Mouse (Mus musculus) stomach, postnatal 0 days (tissue): ENCODE data around the gene Map3k14. TPM values are rescaled to one million over a fixed set of nuclear protein-coding genes. Genes with fewer than 3 reads are reported as not detected.
"Not testable (repeated sequence)": the region's sequence is repeated elsewhere in the genome, so short reads cannot be mapped to it uniquely, and the experiment has no call there.

Experiments used
- ATAC-seq: fragments of 200-750 bp; cut with Nextera tagmentation; 2 replicates; pipeline ENCODE4 v1.8.0; 2017; ENCODE audit not compliant: low FRiP score, low TSS enrichment
- DNase-seq: peaks from one replicate; pipeline ENCODE4 v3.0.0-alpha.2; 2016; ENCODE audit warnings: low spot score
- H3K27ac ChIP-seq: fragments of 300-500 bp; sonication (generic); replicated peaks from 2 replicates; pipeline ENCODE4 v1.5.1; 2014; ENCODE audit warnings: mild to moderate bottlenecking, control low read depth
- H3K27me3 ChIP-seq: fragments of 300-500 bp; sonication (generic); 2 replicates; pipeline ENCODE4 v1.6.1; 2014; ENCODE audit warnings: low read length; ENCODE audit not compliant: control insufficient read depth, insufficient read depth
- H3K36me3 ChIP-seq: fragments of 300-500 bp; sonication (generic); 2 replicates; pipeline ENCODE4 v1.6.1; 2014; ENCODE audit warnings: low read length, mixed read lengths; ENCODE audit not compliant: control insufficient read depth, insufficient read depth
- H3K4me1 ChIP-seq: fragments of 300-500 bp; sonication (generic); replicated peaks from 2 replicates; pipeline ENCODE4 v1.6.1; 2014; ENCODE audit warnings: antibody characterized with exemption; ENCODE audit not compliant: control insufficient read depth, insufficient read depth
- H3K4me2 ChIP-seq: fragments of 300-500 bp; sonication (generic); replicated peaks from 2 replicates; pipeline ENCODE4 v1.6.1; 2014; ENCODE audit warnings: low read depth, mild to moderate bottlenecking, control low read depth, moderate library complexity
- H3K4me3 ChIP-seq: fragments of 300-500 bp; sonication (generic); 2 replicates; pipeline ENCODE4 v1.5.1; 2014; ENCODE audit warnings: low read depth, low read length, control low read depth
- H3K9ac ChIP-seq: fragments of 300-500 bp; sonication (generic); 2 replicates; pipeline ENCODE4 v1.6.1; 2014; ENCODE audit warnings: mild to moderate bottlenecking, low read length, control low read depth, mixed read lengths
- H3K9me3 ChIP-seq: fragments of 300-500 bp; sonication (generic); 2 replicates; pipeline ENCODE4 v1.6.1; 2016; ENCODE audit warnings: low read length; ENCODE audit not compliant: control insufficient read depth
- CTCF ChIP-seq: IDR thresholded peaks from 2 replicates; pipeline ENCODE4 v1.5.1; 2016; ENCODE audit warnings: antibody characterized with exemption, low read depth, mild to moderate bottlenecking, moderate library complexity
- EP300 ChIP-seq: optimal IDR thresholded peaks from 2 replicates; pipeline ENCODE3; 2016; ENCODE audit warnings: antibody characterized with exemption
- WGBS: fragments of 180-500 bp; shearing (Covaris S2); extraction: QIAGEN DNeasy Blood & Tissue Kit; methylation state at CpG from one replicate; pipeline ENCODE4 v1.1.7; 2014; 5-methylcytosine and 5-hydroxymethylcytosine counted together
- polyA plus RNA-seq: library from polyadenylated mRNA; unstranded; fragments of >200 nt; fragmentation: Nextera tagmentation; extraction: Ambion mirVana; gene quantifications from 2 replicates; pipeline ENCODE4 v1.2.1, GENCODE M21; 2015

Map3k14 gene
- polyA plus RNA-seq, 1 experiment from 2014 or later = 1.6 TPM

DNA sequence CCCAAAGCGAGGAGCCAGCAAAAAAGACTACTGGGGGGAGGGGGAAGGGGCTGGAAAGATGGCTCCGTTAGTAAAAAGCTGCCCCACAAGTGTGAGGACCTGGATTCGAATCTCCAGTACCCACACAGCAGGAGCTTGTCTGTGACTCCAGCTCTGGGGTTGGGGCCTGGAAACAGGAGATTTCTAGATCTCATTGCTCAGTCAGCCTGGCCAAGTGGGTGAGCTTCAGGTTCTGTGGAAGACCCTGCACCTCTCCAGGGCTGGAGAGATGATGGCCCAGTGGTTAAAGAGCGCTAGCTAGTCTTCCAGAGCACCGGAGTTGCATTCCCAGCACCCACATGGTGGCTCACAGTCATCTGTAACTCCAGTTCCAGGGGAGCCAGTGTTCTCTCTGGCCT, 25.6 kb upstream of the Map3k14 start:
- Histone ChIP-seq H3K9ac (no peak overlapping the region), H3K27me3 (no peaks in the 10 kb centered on the region), H3K27ac (no peak overlapping the region), H3K4me2 (no peak overlapping the region), H3K4me1 (no peaks in the 10 kb centered on the region; the same call in 1 of the 2 replicates), H3K36me3 (no peaks in the 10 kb centered on the region), H3K9me3 (no peaks in the 10 kb centered on the region), H3K4me3 (no peak overlapping the region)
- no peak for ATAC-seq
- TF ChIP-seq CTCF (no peak), EP300 (no peak)
- 63% methylated on average over 5 of the region's 5 CpGs for WGBS
- no peak for DNase-seq

DNA sequence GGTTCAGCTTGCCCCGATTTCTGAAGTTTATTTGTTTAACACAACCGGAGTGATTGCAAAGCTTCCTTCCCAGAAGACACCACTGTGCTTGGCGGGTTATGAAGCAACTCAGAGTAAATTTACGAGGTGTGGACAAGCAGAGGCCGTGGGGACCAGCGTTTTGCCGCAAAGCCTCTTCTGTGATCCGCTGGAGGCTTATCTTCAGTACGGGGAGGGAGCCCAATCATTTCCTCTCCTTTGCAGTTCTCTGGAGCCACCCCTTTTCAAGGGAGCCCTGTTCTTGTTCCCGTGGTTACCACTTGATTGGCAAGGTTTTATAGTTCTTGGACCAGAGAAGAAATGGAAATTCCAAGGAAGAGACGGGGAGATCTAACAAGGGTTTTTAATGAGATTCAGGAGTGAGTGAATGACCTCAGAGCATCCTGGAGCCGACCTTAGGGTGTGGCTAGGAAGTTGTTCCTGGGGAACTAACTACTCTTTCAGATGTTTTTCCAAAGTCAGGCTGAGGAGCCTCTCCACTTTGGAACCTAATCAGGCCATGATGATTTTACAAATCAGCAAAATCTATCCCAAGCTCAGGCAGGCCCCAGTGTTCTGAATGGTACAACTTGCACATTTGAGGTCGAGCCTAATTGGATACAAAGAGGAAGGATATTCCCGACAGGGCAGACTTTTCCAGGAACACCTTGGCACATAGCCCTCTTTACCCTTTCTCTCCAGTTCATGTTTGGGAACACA, 25.0 kb upstream of the Map3k14 start:
- H3K9me3 ChIP-seq = no peaks in the 10 kb centered on the region
- no peak overlapping the region for H3K4me3 ChIP-seq
- no peak overlapping the region for H3K4me2 ChIP-seq
- H3K4me1 ChIP-seq = no peaks in the 10 kb centered on the region; the same call in 1 of the 2 replicates
- no peak for TF ChIP-seq CTCF
- no peak for TF ChIP-seq EP300
- ATAC-seq (peak; percentile 29; the same call in 1 of the 2 replicates), DNase-seq (peak; percentile 23)
- H3K27me3 ChIP-seq = no peaks in the 10 kb centered on the region
- H3K9ac ChIP-seq = no peak overlapping the region; the same call in 1 of the 2 replicates
- H3K27ac ChIP-seq = peak overlapping the region; percentile 49; the same call in 1 of the 2 replicates
- no peaks in the 10 kb centered on the region for H3K36me3 ChIP-seq
- WGBS = 8% methylated on average over 14 of the region's 14 CpGs

DNA sequence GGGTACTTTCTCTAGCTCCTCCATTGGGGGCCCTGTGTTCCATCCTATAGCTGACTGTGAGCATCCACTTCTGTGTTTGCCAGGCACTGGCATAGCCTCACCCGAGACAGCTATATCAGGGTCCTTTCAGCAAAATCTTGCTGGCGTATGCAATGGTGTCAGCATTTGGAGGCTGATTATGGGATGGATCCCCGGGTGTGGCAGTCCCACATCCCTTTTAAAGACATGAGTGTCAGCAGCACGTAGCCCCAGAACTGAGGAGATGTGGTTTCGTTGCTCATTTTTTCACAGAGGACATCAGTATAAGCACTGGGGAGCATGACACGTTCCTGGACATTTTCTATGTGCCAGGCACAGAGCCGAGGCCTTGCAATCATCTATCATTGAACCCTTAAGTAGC, 23.6 kb upstream of the Map3k14 start:
- H3K4me2 ChIP-seq, H3K4me1 ChIP-seq, H3K9me3 ChIP-seq, DNase-seq, H3K9ac ChIP-seq, H3K36me3 ChIP-seq, H3K27me3 ChIP-seq, ATAC-seq, H3K27ac ChIP-seq, H3K4me3 ChIP-seq: not testable (repeated sequence)
- 82% methylated on average over 7 of the region's 7 CpGs for WGBS

DNA sequence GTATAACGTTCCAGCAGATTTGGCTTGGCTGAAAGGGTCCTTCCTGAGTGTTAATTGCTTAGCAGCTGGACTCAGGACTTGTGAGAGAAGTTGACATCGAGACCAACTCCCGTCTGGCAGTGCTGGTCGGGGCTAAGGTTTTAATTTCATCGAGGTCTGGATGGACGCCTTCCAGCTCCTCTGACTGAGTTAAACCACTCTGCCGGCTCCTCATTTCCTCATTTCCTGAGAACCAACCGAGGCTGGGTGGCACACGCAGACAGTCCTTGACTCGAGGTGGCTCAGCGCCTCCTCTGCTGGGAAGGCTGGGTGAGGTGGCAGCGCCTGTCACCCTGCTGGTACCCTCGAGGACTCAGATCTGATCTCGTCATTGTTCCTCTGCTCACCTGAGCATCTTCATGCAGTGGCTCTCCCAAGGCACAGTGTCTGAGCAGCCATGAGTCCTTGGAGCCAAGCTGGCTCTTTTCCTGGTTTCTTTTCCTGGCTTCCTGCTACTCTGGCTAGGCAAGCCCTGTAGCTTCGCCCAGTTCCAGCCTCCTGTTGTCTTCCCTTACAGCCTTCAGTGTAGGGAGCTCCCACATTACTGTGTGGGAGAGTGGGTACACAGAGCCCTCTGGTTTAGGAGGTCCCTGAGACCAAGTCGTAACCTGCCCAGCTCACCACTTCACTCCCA, 21.2 kb upstream of the Map3k14 start:
- H3K9me3 ChIP-seq = no peaks in the 10 kb centered on the region

DNA sequence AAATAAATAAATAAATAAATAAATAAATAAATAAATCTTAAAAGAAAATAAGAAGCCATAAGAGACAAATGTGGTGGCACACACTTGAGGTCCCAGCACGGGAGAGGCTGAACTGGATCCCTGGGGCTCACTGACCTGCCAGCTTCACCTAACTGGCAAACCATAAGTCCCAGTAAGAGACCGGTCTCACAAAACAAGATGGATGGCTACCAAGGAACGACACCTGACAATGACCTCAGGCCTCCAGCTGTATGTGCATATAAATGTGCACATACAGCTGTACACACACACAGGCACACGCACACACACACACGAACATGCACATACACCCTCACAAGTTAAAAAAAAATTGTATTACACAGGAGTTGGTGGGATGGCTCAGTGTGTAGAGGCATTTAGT, 19.6 kb upstream of the Map3k14 start:
- Histone ChIP-seq H3K9me3 (no peaks in the 10 kb centered on the region), H3K9ac (no peak overlapping the region), H3K4me3 (no peak overlapping the region), H3K4me2 (no peak overlapping the region), H3K4me1 (no peaks in the 10 kb centered on the region; the same call in 1 of the 2 replicates), H3K27ac (no peak overlapping the region), H3K27me3 (no peaks in the 10 kb centered on the region), H3K36me3 (no peaks in the 10 kb centered on the region)
- ATAC-seq = no peak
- WGBS = 92% methylated on average over 5 of the region's 5 CpGs
- TF ChIP-seq EP300 (no peak), CTCF (no peak)
- DNase-seq = no peak

More for the DNA sequence above, 21.2 kb upstream of the Map3k14 start:
- H3K36me3 ChIP-seq = no peaks in the 10 kb centered on the region
- no peak overlapping the region for H3K27ac ChIP-seq
- H3K9ac ChIP-seq = no peak overlapping the region
- H3K4me3 ChIP-seq = no peak overlapping the region
- no peak for ATAC-seq
- H3K27me3 ChIP-seq = no peaks in the 10 kb centered on the region
- no peak for DNase-seq
- no peak for TF ChIP-seq EP300
- TF ChIP-seq CTCF = no peak
- no peak overlapping the region for H3K4me2 ChIP-seq
- WGBS = 52% methylated on average over 16 of the region's 16 CpGs
- H3K4me1 ChIP-seq = no peaks in the 10 kb centered on the region; the same call in 1 of the 2 replicates

DNA sequence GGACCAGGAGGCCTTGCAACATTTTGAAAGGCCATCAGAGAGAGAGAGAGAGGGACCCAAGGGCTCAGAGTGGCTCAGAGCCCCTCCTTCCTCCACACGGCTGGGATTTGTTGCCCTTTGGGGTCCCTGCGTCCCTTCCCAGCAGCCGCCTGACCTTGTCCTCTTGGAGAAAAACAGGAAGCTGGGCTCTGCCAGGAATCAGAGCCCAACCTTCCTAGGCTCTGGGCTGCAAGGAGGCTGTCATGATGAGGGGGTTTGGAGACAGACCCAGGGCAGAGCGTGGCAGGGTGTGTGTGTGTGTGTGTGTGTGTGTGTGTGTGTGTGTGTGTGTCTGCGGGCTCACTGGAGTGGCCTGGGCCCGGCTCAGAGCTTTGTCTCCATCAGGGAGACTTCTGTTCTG, 18.7 kb upstream of the Map3k14 start:
- H3K9ac ChIP-seq = no peak overlapping the region

More for the DNA sequence above, 18.7 kb upstream of the Map3k14 start:
- Histone ChIP-seq H3K4me1 (no peaks in the 10 kb centered on the region), H3K4me3 (no peak overlapping the region), H3K36me3 (no peaks in the 10 kb centered on the region), H3K27me3 (no peaks in the 10 kb centered on the region), H3K4me2 (no peak overlapping the region), H3K9me3 (no peaks in the 10 kb centered on the region), H3K27ac (peak overlapping the region; percentile 56)
- WGBS = 34% methylated on average over 6 of the region's 6 CpGs
- TF ChIP-seq EP300 (no peak), CTCF (no peak)
- DNase-seq = no peak
- ATAC-seq = peak; percentile 73
